Mouse (Mus musculus) liver, embryonic 16.5 days (tissue): ENCODE measurements around the gene Lrrc8e. TPM values are rescaled to one million over a fixed set of nuclear protein-coding genes. Genes with fewer than 3 reads are reported as not detected.

Source experiments
- ATAC-seq: fragments of 200-750 bp; cut with Nextera tagmentation; 2 replicates; pipeline ENCODE4 v1.8.0; 2017; ENCODE audit warnings: low read depth, mild to moderate bottlenecking, moderate number of reproducible peaks, moderate library complexity
- H3K27ac ChIP-seq: fragments of 300-500 bp; sonication (generic); 2 replicates; pipeline ENCODE4 v1.5.1; 2014; ENCODE audit warnings: mild to moderate bottlenecking, low read length
- H3K27me3 ChIP-seq: fragments of 300-500 bp; sonication (generic); 2 replicates; pipeline ENCODE4 v1.6.1; 2014; ENCODE audit warnings: low read depth, low read length, mixed read lengths; ENCODE audit not compliant: control insufficient read depth, insufficient read depth
- H3K36me3 ChIP-seq: fragments of 300-500 bp; sonication (generic); 2 replicates; pipeline ENCODE4 v1.6.1; 2014; ENCODE audit warnings: mild to moderate bottlenecking; ENCODE audit not compliant: control insufficient read depth, insufficient read depth
- H3K4me1 ChIP-seq: fragments of 300-500 bp; sonication (generic); 2 replicates; pipeline ENCODE4 v1.6.1; 2014; ENCODE audit warnings: low read depth, low read length, mixed read lengths; ENCODE audit not compliant: control insufficient read depth
- H3K4me2 ChIP-seq: fragments of 300-500 bp; sonication (generic); 2 replicates; pipeline ENCODE4 v1.6.1; 2014; ENCODE audit warnings: low read depth, low read length, mixed read lengths
- H3K4me3 ChIP-seq: fragments of 300-500 bp; sonication (generic); 2 replicates; pipeline ENCODE4 v1.5.1; 2014; ENCODE audit warnings: low read depth, mild to moderate bottlenecking, low read length
- H3K9ac ChIP-seq: fragments of 300-500 bp; sonication (generic); 2 replicates; pipeline ENCODE4 v1.6.1; 2014; ENCODE audit warnings: low read depth, low read length
- H3K9me3 ChIP-seq: fragments of 300-500 bp; sonication (generic); replicated peaks from 2 replicates; pipeline ENCODE4 v1.6.1; 2016; ENCODE audit warnings: low read length; ENCODE audit not compliant: control insufficient read depth
- WGBS: fragments of 180-500 bp; shearing (Covaris S2); extraction: QIAGEN DNeasy Blood & Tissue Kit; methylation state at CpG from one replicate; pipeline ENCODE4 v1.1.7; 2014; ENCODE audit not compliant: insufficient replicate concordance; 5-methylcytosine and 5-hydroxymethylcytosine counted together
- polyA plus RNA-seq: library from polyadenylated mRNA; unstranded; fragments of >200 nt; fragmentation: Nextera tagmentation; extraction: Ambion mirVana; gene quantifications from 2 replicates; pipeline ENCODE4 v1.2.1, GENCODE M21; 2015

The Lrrc8e gene
- polyA plus RNA-seq, 1 experiment from 2014 or later = 0.38 TPM

DNA sequence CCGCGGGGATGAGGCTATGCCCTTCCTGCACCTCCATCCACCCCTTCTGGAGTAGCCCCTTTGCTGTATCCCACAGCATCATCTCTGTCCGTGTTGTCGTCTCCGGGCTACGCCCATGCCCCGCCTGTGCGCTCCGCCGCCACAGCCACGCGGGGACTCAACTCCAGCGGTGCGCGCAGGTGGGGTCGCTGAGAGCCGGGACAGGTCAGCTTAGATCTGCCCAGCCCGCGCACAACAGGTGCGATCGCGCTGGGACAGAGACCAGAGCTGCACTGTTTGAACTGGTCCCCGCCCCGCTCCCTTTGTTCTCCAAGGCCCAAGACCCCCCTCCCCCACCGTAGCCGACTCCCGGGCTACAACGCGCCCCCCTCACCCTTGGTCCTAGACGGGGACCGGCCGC, 32.1 kb downstream of the Lrrc8e start:
- Histone ChIP-seq H3K36me3 (peaks cover 5% of the 10 kb centered on the region), H3K9ac (peak overlapping the region; percentile 60), H3K27ac (no peak overlapping the region), H3K4me3 (peak overlapping the region; percentile 67), H3K27me3 (no peaks in the 10 kb centered on the region), H3K4me2 (peak overlapping the region; percentile 100), H3K4me1 (peaks cover 20% of the 10 kb centered on the region), H3K9me3 (no peaks in the 10 kb centered on the region)
- under 1% methylated on average over 32 of the region's 32 CpGs for WGBS
- ATAC-seq = peak; percentile 42

DNA sequence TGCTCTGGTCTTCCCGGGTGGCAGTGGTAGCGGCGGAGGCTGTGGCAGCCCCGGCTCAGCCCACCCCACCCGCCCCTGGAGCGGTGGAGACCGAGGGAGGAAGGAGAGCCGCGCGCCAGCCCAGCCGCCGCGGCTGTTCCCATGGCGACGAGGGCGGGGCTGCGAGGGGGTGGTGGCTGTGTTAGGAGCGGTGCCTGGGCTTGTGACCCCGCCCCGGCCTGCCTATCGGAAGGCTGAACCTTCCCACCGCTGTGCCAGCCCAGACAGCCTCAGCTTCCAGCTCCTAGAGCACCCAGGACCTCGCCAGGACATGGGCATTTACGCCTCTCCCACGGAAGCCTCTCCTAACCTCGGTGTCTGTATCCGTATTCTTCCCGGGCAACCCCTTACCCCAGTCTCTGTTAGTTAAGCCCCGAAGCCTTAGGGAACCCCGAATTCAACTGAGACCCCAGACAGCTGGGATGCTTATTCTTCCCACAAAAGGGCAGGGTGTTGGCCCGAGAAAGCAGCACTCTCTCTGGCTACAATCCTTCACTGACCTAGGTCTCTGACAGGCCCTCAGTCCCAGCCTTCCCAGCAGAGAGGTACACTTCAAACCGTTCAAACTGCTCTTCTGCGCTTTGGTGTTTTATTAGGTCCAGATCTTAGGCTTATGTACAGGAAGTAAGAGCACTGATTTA, 32.6 kb downstream of the Lrrc8e start, which contains the start of gene Ctxn1:
Gene Ctxn1 (minus strand): TSS at position 150 of the 680 bp plus-strand sequence.
- peak within 1 kb of the TSS; percentile 67 for H3K4me3 ChIP-seq
- H3K27me3 ChIP-seq = no peaks in the 10 kb centered on the region
- no peaks in the 10 kb centered on the region for H3K9me3 ChIP-seq
- ATAC-seq = peak; percentile 96
- peaks cover 15% of the 10 kb centered on the region for H3K4me1 ChIP-seq
- H3K4me2 ChIP-seq = peak within 1 kb of the TSS; percentile 100
- H3K36me3 ChIP-seq = peaks cover 5% of the 10 kb centered on the region
- 10% methylated on average over 33 of the region's 33 CpGs for WGBS
- H3K9ac ChIP-seq = peak within 1 kb of the TSS; percentile 60
- peak within 1 kb of the TSS; percentile 50; the same call in 1 of the 2 replicates for H3K27ac ChIP-seq

DNA sequence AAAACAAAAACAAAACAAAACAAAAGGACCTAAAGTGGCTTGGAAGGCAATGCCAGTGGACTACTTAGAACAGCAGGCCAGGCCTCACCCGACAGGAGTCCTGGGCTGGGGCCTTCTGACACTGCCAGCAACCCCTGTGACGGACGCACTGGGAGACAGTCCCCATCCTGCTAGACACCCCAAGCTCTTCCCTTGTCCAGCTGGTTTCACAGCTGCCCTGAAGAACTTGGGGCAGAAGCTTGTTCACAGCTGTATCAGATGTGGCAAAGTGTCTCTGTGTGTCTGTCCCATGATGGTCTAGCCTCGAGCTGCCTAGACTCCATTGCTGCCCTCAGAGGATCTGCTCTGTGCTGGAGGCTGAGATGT, 33.2 kb downstream of the Lrrc8e start:
- no peak overlapping the region for H3K27ac ChIP-seq
- WGBS = 88% methylated on average over 4 of the region's 4 CpGs
- H3K27me3 ChIP-seq = no peaks in the 10 kb centered on the region
- no peak overlapping the region for H3K4me3 ChIP-seq
- no peak overlapping the region for H3K9ac ChIP-seq
- peaks cover 15% of the 10 kb centered on the region for H3K4me1 ChIP-seq
- H3K9me3 ChIP-seq = no peaks in the 10 kb centered on the region
- H3K4me2 ChIP-seq = peak overlapping the region; percentile 100
- H3K36me3 ChIP-seq = peaks cover 5% of the 10 kb centered on the region
- ATAC-seq = no peak

DNA sequence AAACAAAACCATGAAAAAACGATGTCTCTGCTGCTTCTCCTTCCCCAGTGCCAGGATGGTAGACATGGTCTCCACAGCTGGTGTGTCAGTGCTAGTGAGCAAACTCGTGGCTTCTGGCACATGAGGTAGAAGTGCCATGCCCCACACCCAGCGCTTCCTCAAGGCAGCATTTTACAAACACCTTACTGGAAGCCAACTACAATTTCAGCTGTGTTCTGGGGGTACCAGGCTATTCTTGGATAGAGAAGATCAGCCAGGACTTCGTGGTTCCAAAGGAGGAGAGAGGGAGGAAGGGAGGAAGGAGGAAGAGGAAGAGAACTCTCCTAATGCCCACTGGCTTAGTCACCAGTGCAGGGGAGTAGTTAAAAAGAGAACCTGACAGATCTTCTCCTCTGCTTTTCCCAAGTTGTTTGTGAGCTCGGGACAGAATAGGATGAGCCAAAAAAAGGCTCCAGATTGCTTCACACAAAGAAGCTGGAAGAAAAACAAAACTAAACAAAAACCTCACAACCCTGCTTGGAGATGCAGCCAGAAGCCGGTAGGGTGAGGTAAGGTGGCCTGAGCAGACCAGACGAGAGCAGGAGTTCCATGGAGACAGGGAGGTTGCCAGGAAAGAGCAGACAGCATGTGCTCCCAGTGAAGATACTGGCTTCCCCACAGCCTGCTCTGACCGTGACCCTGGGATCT, 36.6 kb downstream of the Lrrc8e start:
- 63% methylated on average over 8 of the region's 8 CpGs for whole genome bisulfite sequencing
- Histone ChIP-seq H3K9me3 (no peaks in the 10 kb centered on the region), H3K4me1 (peaks cover 14% of the 10 kb centered on the region), H3K9ac (no peak overlapping the region), H3K36me3 (peaks cover 26% of the 10 kb centered on the region), H3K27ac (no peak overlapping the region), H3K27me3 (no peaks in the 10 kb centered on the region), H3K4me3 (no peak overlapping the region), H3K4me2 (no peak overlapping the region)
- ATAC-seq = no peak

DNA sequence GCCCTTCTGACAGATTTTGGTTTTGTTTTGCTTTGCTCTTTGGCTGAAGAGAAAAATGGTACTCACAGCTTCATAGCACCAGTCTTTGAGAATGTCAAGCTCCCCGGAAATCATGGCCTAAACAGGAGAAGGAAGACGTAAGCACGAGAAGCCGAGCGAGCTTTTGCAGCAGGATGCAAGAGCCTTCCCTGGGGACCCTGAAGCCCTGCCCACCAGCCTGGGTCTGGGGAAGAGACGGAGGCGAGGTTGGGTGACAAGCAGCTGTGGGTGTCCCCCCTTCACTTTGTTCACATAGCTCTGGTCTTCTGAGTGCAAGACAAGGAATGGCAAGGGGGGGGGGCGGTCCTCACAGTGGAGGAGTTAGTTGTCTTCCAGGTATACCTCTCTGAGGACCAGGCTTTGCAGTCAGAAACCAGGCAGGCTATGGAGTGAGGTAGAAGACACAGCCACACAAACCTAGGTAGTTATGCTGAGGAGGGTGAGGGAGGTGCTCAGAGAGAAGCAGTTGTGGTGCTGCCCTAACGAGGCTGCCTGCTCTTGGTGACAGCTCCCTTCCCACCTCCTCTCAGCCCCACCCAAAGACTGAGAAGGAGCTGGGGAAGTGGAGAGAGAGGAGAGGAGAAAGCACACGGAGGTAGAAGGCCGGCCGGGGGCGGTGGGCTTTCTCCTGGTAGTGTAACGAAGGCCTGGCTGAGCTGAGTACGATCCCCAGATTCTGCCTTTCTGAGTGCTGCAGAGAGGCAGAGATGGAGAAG, 38.7 kb downstream of the Lrrc8e start:
- 75% methylated on average over 15 of the region's 15 CpGs for WGBS
- H3K27ac ChIP-seq = no peak overlapping the region
- ATAC-seq = no peak
- no peak overlapping the region for H3K4me3 ChIP-seq
- H3K9ac ChIP-seq = no peak overlapping the region
- no peaks in the 10 kb centered on the region for H3K27me3 ChIP-seq
- H3K4me1 ChIP-seq = no peaks in the 10 kb centered on the region
- H3K4me2 ChIP-seq = no peak overlapping the region
- H3K9me3 ChIP-seq = no peaks in the 10 kb centered on the region
- peaks cover 41% of the 10 kb centered on the region for H3K36me3 ChIP-seq

DNA sequence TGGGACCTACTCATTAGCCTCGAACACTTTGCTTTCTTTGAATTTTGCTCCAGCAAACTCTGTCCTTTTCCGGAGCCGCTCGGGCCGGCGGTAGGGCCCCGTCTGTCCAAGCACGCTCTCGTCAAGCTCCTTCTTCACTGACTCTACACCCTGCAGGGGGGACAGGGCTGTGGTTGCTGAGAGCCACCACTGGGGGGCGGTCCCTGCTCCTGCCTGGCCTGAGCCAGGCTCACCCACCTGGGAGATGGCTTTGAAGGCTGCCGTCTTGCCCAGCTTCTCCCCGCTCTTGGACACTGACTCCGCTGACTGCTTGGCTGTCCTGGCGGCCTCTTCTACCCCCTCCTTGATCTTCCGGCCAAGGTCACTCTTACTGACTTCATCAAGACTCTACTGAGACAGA, 41.0 kb downstream of the Lrrc8e start:
- Histone ChIP-seq H3K27ac (no peak overlapping the region), H3K4me1 (no peaks in the 10 kb centered on the region), H3K9ac (no peak overlapping the region), H3K36me3 (peaks cover 42% of the 10 kb centered on the region), H3K4me3 (no peak overlapping the region), H3K9me3 (no peaks in the 10 kb centered on the region), H3K4me2 (no peak overlapping the region), H3K27me3 (no peaks in the 10 kb centered on the region)
- 0 out of 2 replicates have a peak, but pooled peaks have one; percentile 16 for ATAC-seq
- WGBS = 78% methylated on average over 15 of the region's 15 CpGs

DNA sequence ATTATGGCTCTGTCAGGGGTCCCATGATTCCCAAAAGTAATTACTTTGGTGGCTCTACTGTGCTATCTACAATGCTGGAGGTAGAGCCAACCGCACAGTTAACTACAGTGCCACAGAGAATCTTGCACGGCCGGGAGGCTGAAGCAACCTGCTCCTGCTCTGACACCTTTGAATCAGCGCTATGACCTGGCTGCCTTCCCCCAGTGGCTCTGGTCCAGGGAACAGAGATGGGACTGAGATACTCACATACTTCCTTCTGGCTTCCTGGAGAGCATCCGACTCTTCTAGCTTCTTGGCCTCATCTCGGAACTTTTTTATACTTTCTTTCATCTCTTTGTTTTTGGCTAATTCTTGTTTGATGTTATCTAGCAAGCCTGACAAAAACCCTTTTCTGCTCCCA, 43.0 kb downstream of the Lrrc8e start:
- H3K27me3 ChIP-seq = no peaks in the 10 kb centered on the region
- peaks cover 43% of the 10 kb centered on the region for H3K36me3 ChIP-seq
- ATAC-seq = no peak
- WGBS = 81% methylated on average over 6 of the region's 6 CpGs
- no peak overlapping the region for H3K4me3 ChIP-seq
- H3K4me1 ChIP-seq = peaks cover under 1% of the 10 kb centered on the region; the same call in 1 of the 2 replicates
- no peaks in the 10 kb centered on the region for H3K9me3 ChIP-seq
- H3K9ac ChIP-seq = no peak overlapping the region
- H3K4me2 ChIP-seq = no peak overlapping the region
- no peak overlapping the region for H3K27ac ChIP-seq

DNA sequence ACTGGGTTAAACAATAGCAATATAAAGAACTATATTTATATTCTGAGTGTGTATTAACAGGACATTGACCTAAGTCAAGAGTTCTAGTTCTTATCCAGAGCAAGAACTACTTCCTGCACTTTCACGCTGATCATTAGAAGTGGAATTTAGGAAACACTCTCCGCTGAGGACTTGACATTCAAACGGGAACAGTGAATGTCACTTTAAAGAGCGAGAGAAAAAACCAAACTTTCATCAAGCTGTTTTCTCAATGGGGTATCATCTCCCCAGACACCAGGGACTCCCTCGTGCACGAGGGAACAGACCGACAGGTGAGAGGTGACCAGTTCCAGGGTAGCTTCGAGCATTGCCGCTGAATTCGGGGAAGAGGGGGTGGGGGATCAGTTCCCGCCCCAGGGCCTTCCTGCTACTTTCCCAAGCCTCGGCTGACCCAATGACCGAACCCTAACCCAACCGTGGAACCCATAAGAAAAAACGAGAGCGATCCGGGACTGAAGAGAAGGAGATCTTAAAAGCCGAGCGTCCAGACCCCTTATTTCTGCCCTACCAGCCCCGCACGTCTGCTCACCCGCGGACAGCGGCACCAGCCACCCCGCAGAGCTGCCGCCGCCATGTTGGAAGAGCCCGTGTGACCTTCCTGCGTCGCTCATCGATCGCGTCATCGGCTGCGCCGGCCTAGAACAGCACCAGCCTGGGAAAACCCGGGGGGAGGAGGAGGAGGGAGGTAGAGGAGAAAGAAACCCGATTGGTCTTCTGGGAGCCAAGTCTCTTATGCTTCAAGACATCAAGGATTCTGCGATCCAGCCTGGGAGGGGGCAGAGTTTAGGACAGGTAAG, 48.9 kb downstream of the Lrrc8e start, which contains the start of gene Timm44:
Gene Timm44 (minus strand): TSS at position 639 of the 836 bp plus-strand sequence.
- Histone ChIP-seq H3K4me1 (peaks cover 9% of the 10 kb centered on the region), H3K36me3 (peaks cover 3% of the 10 kb centered on the region; the same call in 1 of the 2 replicates), H3K27ac (peak within 1 kb of the TSS; percentile 57), H3K27me3 (no peaks in the 10 kb centered on the region), H3K4me3 (peak within 1 kb of the TSS; percentile 81), H3K4me2 (peak within 1 kb of the TSS; percentile 94), H3K9me3 (no peaks in the 10 kb centered on the region), H3K9ac (peak within 1 kb of the TSS; percentile 79)
- under 1% methylated on average over 39 of the region's 39 CpGs for WGBS
- ATAC-seq = peak; percentile 98
